Mouse (Mus musculus): ENCODE results near the gene Gyg. TPM values are rescaled to one million over a fixed set of nuclear protein-coding genes. Genes with fewer than 3 reads are reported as not detected.

Gyg gene
- polyA plus RNA-seq, 1 experiment: 170 TPM

- Histone ChIP-seq H3K4me1 (ENCODE audit: control insufficient read depth, insufficient read depth, insufficient read length, low read length) (no peaks in the 10 kb centered on the region), H3K27ac (replicated peaks; ENCODE audit: low read depth, low read length) (no peak overlapping the region), H3K4me3 (ENCODE audit: insufficient read depth, low read depth, low read length) (no peak overlapping the region)
Observed at GRCm38 (mm10) chr3:20111913-20112312, 43.2 kb downstream of the Gyg start.

- no peak overlapping the region for H3K4me3 ChIP-seq (ENCODE audit: insufficient read depth, low read depth, low read length)
- H3K27ac ChIP-seq (replicated peaks; ENCODE audit: low read depth, low read length): no peak overlapping the region
- H3K4me1 ChIP-seq (ENCODE audit: control insufficient read depth, insufficient read depth, insufficient read length, low read length): no peaks in the 10 kb centered on the region
Observed at GRCm38 (mm10) chr3:20108881-20109280, 46.2 kb downstream of the Gyg start.

DNA sequence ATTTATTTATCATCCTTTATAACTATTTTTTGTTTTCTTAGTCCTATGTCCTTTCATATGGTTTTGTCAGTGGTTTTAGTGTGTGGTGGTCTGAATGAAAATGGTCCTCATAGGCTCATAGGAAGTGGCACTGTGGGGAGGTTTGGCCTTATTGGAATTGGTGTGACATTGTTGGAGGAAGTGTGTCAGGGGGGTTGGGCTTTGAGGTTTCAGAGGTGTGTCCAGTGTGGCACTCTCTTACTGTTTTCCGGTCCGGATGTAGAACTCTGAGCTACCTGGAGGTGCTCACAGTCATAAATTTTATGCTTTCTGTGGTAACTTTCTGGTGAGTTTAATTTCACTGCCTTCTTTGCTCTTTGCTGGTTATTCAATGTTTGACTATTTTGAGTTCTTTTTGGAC, 50.3 kb downstream of the Gyg start:
- Histone ChIP-seq H3K4me1 (ENCODE audit: control insufficient read depth, insufficient read depth, insufficient read length, low read length) (no peaks in the 10 kb centered on the region), H3K4me3 (ENCODE audit: insufficient read depth, low read depth, low read length) (no peak overlapping the region), H3K27ac (replicated peaks; ENCODE audit: low read depth, low read length) (no peak overlapping the region)

- Histone ChIP-seq H3K4me1 (ENCODE audit: control insufficient read depth, insufficient read depth, insufficient read length, low read length) (no peaks in the 10 kb centered on the region), H3K4me3 (ENCODE audit: insufficient read depth, low read depth, low read length) (peak overlapping the region; percentile 30), H3K27ac (replicated peaks; ENCODE audit: low read depth, low read length) (peak overlapping the region; percentile 61; the same call in 1 of the 2 replicates)
Observed at GRCm38 (mm10) chr3:20104318-20104717, 50.8 kb downstream of the Gyg start.

DNA sequence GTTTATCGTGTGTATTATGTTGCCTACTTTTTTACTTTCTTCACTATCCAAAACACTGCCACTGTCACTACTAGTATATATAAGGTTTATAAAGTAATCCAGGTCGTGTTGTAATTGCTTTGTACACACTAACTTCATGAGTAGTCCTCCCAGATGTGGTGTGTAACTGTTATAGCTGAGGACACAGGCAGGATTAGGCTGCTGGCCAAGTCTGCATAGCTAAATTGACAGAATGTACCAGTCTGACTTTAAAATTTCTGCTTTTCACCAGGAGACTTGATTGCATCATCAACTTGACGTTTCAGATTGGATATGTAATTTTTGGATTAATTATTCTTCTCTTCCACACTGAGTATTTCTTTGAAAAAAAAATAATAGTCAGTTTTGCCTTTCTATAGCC, 51.3 kb downstream of the Gyg start:
- no peak overlapping the region for H3K27ac ChIP-seq (replicated peaks; ENCODE audit: low read depth, low read length)

DNA sequence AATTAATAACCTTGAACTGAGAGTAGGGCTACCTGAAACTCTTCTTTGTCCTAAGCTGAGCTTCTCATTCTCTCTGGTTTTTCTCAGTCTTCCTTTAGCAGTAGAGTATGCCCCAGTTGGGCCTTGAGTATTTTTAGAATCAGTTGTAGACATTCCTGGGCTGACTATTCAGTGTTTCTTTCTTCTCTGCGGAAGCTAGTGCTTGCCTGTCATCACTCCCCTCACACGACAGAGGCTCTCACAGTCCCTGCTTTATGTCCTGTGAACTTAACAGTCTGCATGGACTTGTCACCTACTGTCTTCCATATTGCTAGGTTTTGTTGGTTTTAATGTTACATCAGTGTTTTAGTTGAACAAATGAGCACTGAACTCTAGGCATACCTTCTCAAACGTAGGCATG, 73.0 kb downstream of the Gyg start:
- Histone ChIP-seq H3K4me3 (ENCODE audit: insufficient read depth, low read depth, low read length) (no peak overlapping the region), H3K4me1 (ENCODE audit: control insufficient read depth, insufficient read depth, insufficient read length, low read length) (no peaks in the 10 kb centered on the region), H3K27ac (replicated peaks; ENCODE audit: low read depth, low read length) (no peak overlapping the region)

More for the DNA sequence above, 51.3 kb downstream of the Gyg start:
- no peaks in the 10 kb centered on the region for H3K4me1 ChIP-seq (ENCODE audit: control insufficient read depth, insufficient read depth, insufficient read length, low read length)
- no peak overlapping the region for H3K4me3 ChIP-seq (ENCODE audit: insufficient read depth, low read depth, low read length)

DNA sequence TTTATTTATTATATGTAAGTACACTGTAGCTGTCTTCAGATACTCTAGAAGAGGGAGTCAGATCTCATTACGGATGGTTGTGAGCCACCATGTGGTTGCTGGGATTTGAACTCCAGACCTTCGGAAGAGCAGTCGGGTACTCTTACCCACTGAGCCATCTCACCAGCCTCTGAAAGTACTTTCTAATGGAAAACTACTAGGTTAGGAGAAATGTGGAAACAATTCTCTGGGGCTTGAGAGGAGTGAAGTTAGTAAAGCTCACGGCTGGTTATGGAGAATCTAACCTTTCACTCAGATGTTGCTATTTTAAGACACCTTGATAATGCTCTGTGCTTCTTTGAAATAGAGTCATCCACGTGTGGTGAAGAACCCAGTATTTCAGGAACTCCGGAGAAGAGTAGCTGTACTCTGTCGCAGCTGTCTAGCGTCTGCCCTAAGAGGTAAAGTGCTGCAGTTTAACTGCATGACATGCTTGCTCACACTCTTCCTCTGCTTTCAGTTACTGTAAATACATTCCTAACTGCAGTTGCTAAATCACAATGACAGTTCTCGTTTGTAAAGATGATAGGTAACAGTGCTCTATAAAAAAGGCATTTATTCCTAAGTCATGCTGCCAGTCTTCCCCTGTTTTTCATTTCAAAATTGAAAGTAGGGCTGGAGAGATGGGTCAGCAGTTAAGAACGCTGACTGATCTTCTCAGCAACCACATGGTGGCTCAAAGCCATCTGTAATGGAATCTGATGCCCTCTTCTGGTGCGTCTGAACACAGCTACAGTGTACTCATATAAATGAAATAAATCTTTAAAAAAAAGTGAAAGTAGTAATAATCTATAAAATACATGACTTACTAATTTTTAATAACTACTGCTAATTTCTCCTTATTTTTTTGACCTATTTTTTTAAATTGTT, 78.7 kb downstream of the Gyg start:
- Histone ChIP-seq H3K4me1 (ENCODE audit: control insufficient read depth, insufficient read depth, insufficient read length, low read length) (no peaks in the 10 kb centered on the region), H3K27ac (replicated peaks; ENCODE audit: low read depth, low read length) (no peak overlapping the region), H3K4me3 (ENCODE audit: insufficient read depth, low read depth, low read length) (no peak overlapping the region)

Other genes starting within 250 kb of the Gyg start
- gene Cp, start 198.3 kb downstream of the Gyg start, polyA plus RNA-seq (2012; ENCODE audit: insufficient read depth, insufficient read length, missing spikeins): 25.5 and 33.9 TPM in 2 replicates
- 7.9 and 8.4 TPM in 2 replicates for gene Hps3, start 120.0 kb downstream of the Gyg start, polyA plus RNA-seq (2012; ENCODE audit: insufficient read depth, insufficient read length, missing spikeins)
- gene Hltf, start 97.5 kb downstream of the Gyg start, polyA plus RNA-seq (2012; ENCODE audit: insufficient read depth, insufficient read length, missing spikeins): 7.8 and 8.9 TPM in 2 replicates
- gene Cpa3, start 86.9 kb upstream of the Gyg start, polyA plus RNA-seq (2012; ENCODE audit: insufficient read depth, insufficient read length, missing spikeins): 5.0 and 7.4 TPM in 2 replicates
- not detected in 2 replicates for gene Cpb1, start 120.4 kb upstream of the Gyg start, polyA plus RNA-seq (2012; ENCODE audit: insufficient read depth, insufficient read length, missing spikeins)
- gene Agtr1b, start 211.9 kb upstream of the Gyg start, polyA plus RNA-seq (2012; ENCODE audit: insufficient read depth, insufficient read length, missing spikeins): not detected in 2 replicates